Mouse (Mus musculus) Patski (cell line): ENCODE results near the gene 1810013L24Rik. TPM values are rescaled to one million over a fixed set of nuclear protein-coding genes. Genes with fewer than 3 reads are reported as not detected.
"Not testable (repeated sequence)": the region's sequence is repeated elsewhere in the genome, so short reads cannot be mapped to it uniquely, and the experiment has no call there.

Experiments used
- ATAC-seq: fragments of 100-300 bp; one replicate; pipeline ENCODE4 v1.8.0; 2021
- CTCF ChIA-PET: fragments of 350-600 bp; sonication (Branson Sonifier 250); formaldehyde crosslinking; loops from one replicate; lab custom pipeline; 2022; ENCODE audit warnings: inconsistent platforms; lab: Charles Lee
- POLR2A ChIA-PET: fragments of 350-600 bp; sonication (Branson Sonifier 250); formaldehyde crosslinking; loops from one replicate; lab custom pipeline; 2022; ENCODE audit warnings: antibody characterized with exemption, inconsistent platforms; lab: Charles Lee
- DNase-seq: peaks from one replicate; pipeline ENCODE4 v3.0.0-alpha.2; 2011; ENCODE audit warnings: low read depth, low spot score
- H3K27me3 ChIP-seq: fragments of 371-371 bp; one replicate; pipeline ENCODE4 v1.5.1; 2021
- CTCF ChIP-seq: fragments of 100-300 bp; IDR thresholded peaks from one replicate; pipeline ENCODE4 v1.5.1; 2021
- in situ Hi-C: fragments of 300-500 bp; cut with MboI; formaldehyde crosslinking; loops from 3 replicates; pipeline ENCODE4 v1.11.1; 2018; ENCODE audit warnings: low pct_unique_long_range_greater_than_20kb, mixed read lengths
- polyA plus RNA-seq: library from polyadenylated mRNA; unstranded; gene quantifications from one replicate; pipeline ENCODE4 v1.2.3, GENCODE M21; 2021

1810013L24Rik gene
- polyA plus RNA-seq, 1 experiment from 2014 or later: 50.3 TPM

DNA sequence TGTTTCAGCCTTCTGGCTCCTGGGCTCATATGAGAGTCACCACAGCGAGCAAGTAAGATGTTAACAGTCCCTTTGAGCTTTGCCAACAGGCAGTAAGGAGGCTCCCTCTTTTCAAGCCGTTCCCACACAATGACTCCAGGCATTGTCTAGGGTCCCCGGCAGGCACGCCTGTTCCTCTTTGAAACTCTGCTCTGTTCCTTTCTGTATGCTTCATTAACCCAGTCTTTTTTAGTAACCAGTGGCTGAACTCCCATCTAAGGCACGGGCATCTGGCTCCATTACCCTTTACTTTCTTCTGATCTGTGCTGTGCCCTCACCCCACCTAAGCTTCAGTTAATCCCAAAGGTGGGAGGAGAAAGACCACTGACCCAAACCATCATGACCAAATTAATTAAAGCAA lies 50.2 kb downstream of the 1810013L24Rik start:
- no peak for ATAC-seq
- in situ Hi-C loops: loop anchor here (10.0 to 25.0 kb wide), 4 partner anchors 357 to 1105 kb away; no protein-coding TSS in a partner anchor
- H3K27me3 ChIP-seq: no peaks in the 10 kb centered on the region
- POLR2A ChIA-PET: no interaction called here
- DNase-seq: no peak
- TF ChIP-seq CTCF: no peak
- CTCF ChIA-PET: no interaction called here

DNA sequence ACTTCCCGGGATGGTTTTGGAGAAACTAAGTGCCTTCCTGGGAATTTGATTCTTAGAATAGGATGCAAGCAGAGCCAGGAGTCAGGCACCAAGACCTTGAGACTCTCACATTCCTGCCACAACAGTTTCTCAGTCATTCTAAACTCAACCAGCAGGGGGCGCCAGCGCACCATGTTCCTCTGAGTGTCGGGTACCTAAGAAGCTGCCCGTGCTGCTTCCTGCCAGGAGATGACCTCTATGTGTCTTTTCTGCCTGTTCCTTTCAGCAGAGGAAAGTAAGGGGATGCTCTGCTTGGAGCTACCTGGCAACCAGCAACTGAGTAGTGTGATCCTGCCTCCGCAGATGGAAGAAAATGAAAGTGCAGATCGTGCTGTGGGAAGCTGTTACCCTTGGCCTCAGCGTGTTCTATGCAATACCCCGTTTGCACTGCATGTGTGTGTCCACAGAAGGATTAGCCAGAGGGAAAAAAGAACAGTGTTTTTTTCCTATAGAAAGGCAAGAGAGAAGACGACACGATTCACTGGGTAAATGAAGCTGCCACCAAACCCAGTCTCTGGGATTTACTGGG lies 53.9 kb downstream of the 1810013L24Rik start:
- POLR2A ChIA-PET: no interaction called here

GRCm38 (mm10) chr16:8894214-8894613 lies 64.3 kb downstream of the 1810013L24Rik start:
- H3K27me3 ChIP-seq, POLR2A ChIA-PET, ATAC-seq, DNase-seq: not testable (repeated sequence)
- in situ Hi-C loops: loop anchor here (10.0 to 25.0 kb wide), 4 partner anchors 343 to 1111 kb away; no protein-coding TSS in a partner anchor
- CTCF ChIA-PET: interaction anchor here (1.1 kb wide), 1 partner anchor 9 kb away, joined by 3 read pairs; no protein-coding TSS in a partner anchor

More for the DNA sequence above, 53.9 kb downstream of the 1810013L24Rik start:
- CTCF ChIA-PET: interaction anchor here (0.6 to 2.0 kb wide), 15 partner anchors 9 to 1109 kb away, joined by 3 to 10 read pairs (median 3); no protein-coding TSS in a partner anchor
- peak; percentile 95 for TF ChIP-seq CTCF
- DNase-seq (peak; percentile 44), ATAC-seq (peak; percentile 66)
- in situ Hi-C loops: loop anchor here (10.0 to 25.0 kb wide), 4 partner anchors 354 to 1101 kb away; no protein-coding TSS in a partner anchor
- H3K27me3 ChIP-seq: no peaks in the 10 kb centered on the region

- no peak for TF ChIP-seq CTCF
- peak; percentile 14 for ATAC-seq
- no peaks in the 10 kb centered on the region for H3K27me3 ChIP-seq
- POLR2A ChIA-PET: interaction anchor here (0.8 kb wide), 1 partner anchor 10 kb away, joined by 3 read pairs; no protein-coding TSS in a partner anchor
- CTCF ChIA-PET: interaction anchor here (1.4 kb wide), 1 partner anchor 11 kb away, joined by 6 read pairs; no protein-coding TSS in a partner anchor
- in situ Hi-C loops: loop anchor here (10.0 to 25.0 kb wide), 4 partner anchors 342 to 1110 kb away; no protein-coding TSS in a partner anchor
- DNase-seq: peak; percentile 15
Observed at GRCm38 (mm10) chr16:8895301-8895700, 65.4 kb downstream of the 1810013L24Rik start.

GRCm38 (mm10) chr16:8906115-8906514 lies 76.2 kb downstream of the 1810013L24Rik start:
- ATAC-seq, POLR2A ChIA-PET: not testable (repeated sequence)

More at GRCm38 (mm10) chr16:8906115-8906514, 76.2 kb downstream of the 1810013L24Rik start:
- DNase-seq, H3K27me3 ChIP-seq, in situ Hi-C loops, CTCF ChIA-PET: not testable (repeated sequence)

Other genes with a start within 250 kb of the 1810013L24Rik start
- 48.5 TPM for gene Pmm2, start 192.4 kb upstream of the 1810013L24Rik start, polyA plus RNA-seq
- gene Tmem186, start 192.4 kb upstream of the 1810013L24Rik start, polyA plus RNA-seq: 12.6 TPM
- 92.6 TPM for gene Carhsp1, start 157.9 kb upstream of the 1810013L24Rik start, polyA plus RNA-seq
- not detected for gene Gm5767, start 149.3 kb upstream of the 1810013L24Rik start, polyA plus RNA-seq
- 84.2 TPM for gene Usp7, start 37.8 kb upstream of the 1810013L24Rik start, polyA plus RNA-seq